Mouse (Mus musculus) embryonic fibroblast, embryonic 13.5 days (primary cell): ENCODE measurements around the gene Chchd5. TPM values are rescaled to one million over a fixed set of nuclear protein-coding genes. Genes with fewer than 3 reads are reported as not detected.

Experiments
- H3K27ac ChIP-seq: 2 replicates; pipeline ENCODE4 v1.5.1; 2012; ENCODE audit warnings: low read length, control low read depth, inconsistent platforms; ENCODE audit not compliant: insufficient read depth
- H3K4me1 ChIP-seq: 2 replicates; pipeline ENCODE4 v1.6.1; 2011; ENCODE audit warnings: low read length; ENCODE audit not compliant: control insufficient read depth, insufficient read depth
- H3K4me3 ChIP-seq: 2 replicates; pipeline ENCODE4 v1.5.1; 2011; ENCODE audit warnings: mild to moderate bottlenecking, control low read depth, low read length; ENCODE audit not compliant: insufficient read depth
- CTCF ChIP-seq: IDR thresholded peaks from 2 replicates; pipeline ENCODE4 v1.5.1; 2011; ENCODE audit warnings: mild to moderate bottlenecking, control low read depth, low read length, moderate library complexity, borderline replicate concordance; ENCODE audit not compliant: insufficient read depth
- POLR2A ChIP-seq: IDR thresholded peaks from 2 replicates; pipeline ENCODE4 v1.6.1; 2011; ENCODE audit warnings: low read depth, mild to moderate bottlenecking, control low read depth, low read length, moderate library complexity
- polyA plus RNA-seq: library from polyadenylated mRNA; stranded (reverse); fragments of >200 nt; gene quantifications from 2 replicates; pipeline ENCODE4 v1.2.4, GENCODE M21; 2011; ENCODE audit warnings: low read depth; ENCODE audit not compliant: missing spikeins, insufficient read length

Gene Chchd5
- polyA plus RNA-seq, 1 experiment, result 18.2 TPM

DNA sequence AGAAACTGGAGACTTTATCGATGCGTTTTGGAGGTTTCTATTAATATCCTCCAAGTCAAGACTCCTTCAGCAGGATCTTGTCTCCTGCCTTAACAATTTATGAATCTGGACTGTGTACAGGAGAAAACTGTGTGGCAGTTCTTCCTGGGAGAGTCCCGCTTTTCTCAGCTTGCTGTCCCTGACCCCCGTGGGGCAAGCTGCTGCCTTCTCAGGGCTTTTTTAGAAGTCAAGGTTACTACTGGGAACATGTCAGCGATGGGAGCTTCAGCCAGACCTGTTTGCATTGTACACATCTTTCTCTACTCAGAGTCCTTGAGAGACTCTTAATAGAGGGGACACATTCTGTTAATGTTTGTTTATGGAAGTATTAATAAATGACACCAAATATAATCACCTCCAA lies 20.9 kb downstream of the Chchd5 start:
- H3K27ac ChIP-seq, result no peak overlapping the region
- TF ChIP-seq CTCF (no peak), POLR2A (no peak)
- no peaks in the 10 kb centered on the region for H3K4me1 ChIP-seq
- no peak overlapping the region for H3K4me3 ChIP-seq

- no peak for TF ChIP-seq POLR2A
These were observed 21.6 kb downstream of the Chchd5 start for GRCm38 (mm10) chr2:129151111-129151510.

DNA sequence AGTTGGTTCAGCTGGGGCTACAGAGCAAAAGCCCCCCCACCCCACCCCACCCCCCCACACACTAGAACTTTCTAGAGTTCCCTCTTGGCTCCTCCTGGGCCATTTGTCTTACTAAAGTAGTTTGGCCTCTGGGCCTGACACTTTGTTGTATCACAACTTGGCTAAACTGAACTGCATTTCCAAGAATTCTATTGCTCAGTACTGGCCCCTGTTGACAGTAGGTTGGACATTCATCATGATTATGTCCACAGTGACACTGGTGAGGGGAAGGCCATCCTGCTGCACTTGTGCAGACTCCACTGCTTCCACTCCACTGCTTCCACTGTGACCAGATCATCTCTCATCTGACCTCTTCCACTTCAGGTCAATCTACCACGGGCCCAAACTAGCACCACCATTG lies 23.3 kb downstream of the Chchd5 start:
- Histone ChIP-seq H3K4me1 (no peaks in the 10 kb centered on the region), H3K4me3 (no peak overlapping the region), H3K27ac (no peak overlapping the region)
- TF ChIP-seq CTCF, result no peak
- no peak for TF ChIP-seq POLR2A

More at GRCm38 (mm10) chr2:129151111-129151510, 21.6 kb downstream of the Chchd5 start:
- Histone ChIP-seq H3K4me1 (no peaks in the 10 kb centered on the region), H3K27ac (no peak overlapping the region), H3K4me3 (no peak overlapping the region)

GRCm38 (mm10) chr2:129164815-129165214 lies 35.3 kb downstream of the Chchd5 start:
- TF ChIP-seq CTCF (no peak), POLR2A (no peak)
- Histone ChIP-seq H3K4me1 (peaks cover 7% of the 10 kb centered on the region; the same call in 1 of the 2 replicates), H3K27ac (no peak overlapping the region), H3K4me3 (no peak overlapping the region)

DNA sequence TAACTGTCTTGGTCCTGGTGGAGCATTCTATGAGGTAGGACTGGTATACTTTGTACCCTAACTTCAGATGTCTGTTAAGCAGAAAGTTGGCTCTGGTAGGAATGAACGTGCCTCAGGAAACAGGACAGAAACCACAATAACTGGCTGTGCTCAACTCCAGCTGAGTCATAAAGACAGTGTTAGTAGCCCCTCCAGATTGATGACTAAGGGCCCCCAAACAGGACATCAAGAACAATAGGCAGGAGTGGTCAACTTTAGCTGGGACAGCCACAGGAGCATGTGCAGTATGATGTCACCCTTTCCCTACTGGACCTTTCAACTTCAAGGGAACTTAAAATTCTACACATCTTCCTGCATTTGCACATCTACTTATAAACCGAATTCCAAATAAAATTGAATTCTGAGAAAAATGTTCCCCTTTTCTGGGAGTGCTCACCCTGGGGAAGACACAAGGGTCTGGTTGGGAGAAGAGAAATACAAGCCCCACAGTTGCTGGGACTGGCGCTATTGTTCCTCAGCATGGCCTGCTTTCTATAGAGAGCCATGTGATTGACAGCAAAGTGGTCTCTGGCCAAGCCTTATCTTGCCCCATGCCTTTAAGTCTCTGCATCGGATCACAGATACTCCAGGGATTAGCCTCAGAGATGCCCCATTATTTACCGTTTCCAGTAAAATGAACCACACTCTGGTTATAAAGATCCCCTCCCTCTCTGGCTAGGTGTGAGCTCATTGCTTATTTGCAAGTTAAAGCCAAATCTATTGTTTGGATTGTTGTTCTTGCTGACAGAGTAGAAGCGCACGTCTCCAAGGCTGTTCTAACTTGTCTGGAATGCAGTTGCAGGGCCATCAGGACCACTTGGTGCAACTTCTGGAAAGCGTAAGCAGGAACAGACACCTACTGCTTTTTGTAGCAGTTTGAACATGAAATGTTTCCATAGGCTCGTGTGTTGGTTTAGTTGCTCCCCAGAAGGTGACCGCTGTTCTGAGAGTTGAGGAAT lies 37.3 kb downstream of the Chchd5 start:
- peaks cover 7% of the 10 kb centered on the region; the same call in 1 of the 2 replicates for H3K4me1 ChIP-seq
- no peak overlapping the region for H3K27ac ChIP-seq
- TF ChIP-seq CTCF (no peak), POLR2A (no peak)

GRCm38 (mm10) chr2:129173386-129173785 lies 43.9 kb downstream of the Chchd5 start:
- H3K4me1 ChIP-seq, result no peaks in the 10 kb centered on the region
- no peak overlapping the region for H3K27ac ChIP-seq
- no peak for TF ChIP-seq CTCF
- no peak for TF ChIP-seq POLR2A
- no peak overlapping the region for H3K4me3 ChIP-seq

More for the DNA sequence above, 37.3 kb downstream of the Chchd5 start:
- no peak overlapping the region for H3K4me3 ChIP-seq

GRCm38 (mm10) chr2:129174474-129174873 lies 45.0 kb downstream of the Chchd5 start:
- H3K4me1 ChIP-seq, result no peaks in the 10 kb centered on the region
- TF ChIP-seq POLR2A (no peak), CTCF (peak; percentile 80; the same call in 1 of the 2 replicates)
- H3K4me3 ChIP-seq, result no peak overlapping the region
- no peak overlapping the region for H3K27ac ChIP-seq

GRCm38 (mm10) chr2:129175636-129176035 lies 46.1 kb downstream of the Chchd5 start:
- no peak for TF ChIP-seq POLR2A
- TF ChIP-seq CTCF, result no peak
- no peaks in the 10 kb centered on the region for H3K4me1 ChIP-seq
- H3K27ac ChIP-seq, result peak overlapping the region; percentile 66; the same call in 1 of the 2 replicates
- no peak overlapping the region for H3K4me3 ChIP-seq

DNA sequence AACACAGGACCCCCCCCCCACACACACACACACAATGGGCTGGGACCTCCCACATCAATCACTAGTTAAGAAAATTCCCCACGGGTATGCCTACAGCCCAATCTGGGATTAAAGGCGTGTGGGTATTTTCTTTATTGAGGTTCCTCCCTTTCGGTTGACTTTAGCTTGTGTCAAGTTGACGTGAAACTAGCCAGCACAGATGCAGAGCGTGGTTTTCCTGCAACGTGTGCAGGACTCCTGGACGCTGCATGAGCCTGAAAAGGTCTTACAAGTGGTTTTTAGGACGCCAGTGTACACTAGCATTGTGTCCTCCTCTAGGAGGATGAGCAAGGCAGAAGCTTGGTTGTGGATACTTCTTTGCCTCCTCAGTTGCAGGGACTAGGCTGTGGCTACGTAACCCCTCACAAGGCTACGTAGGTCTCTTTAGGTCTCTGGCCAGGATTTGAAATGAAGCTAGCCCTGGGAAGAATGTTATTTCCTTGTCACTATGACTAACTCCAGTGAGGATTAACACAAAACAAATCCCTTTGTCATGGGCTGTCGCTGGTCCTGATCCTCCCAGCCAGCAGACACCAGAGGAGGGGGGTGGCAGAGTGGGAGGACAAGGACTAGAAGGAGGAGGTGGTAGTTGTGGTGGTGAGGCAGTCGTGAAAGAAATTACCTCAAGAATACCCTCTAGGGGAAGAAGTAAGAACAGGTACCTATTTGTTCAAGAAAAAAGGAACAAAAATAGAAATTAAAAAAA lies 47.3 kb downstream of the Chchd5 start:
- H3K4me1 ChIP-seq, result no peaks in the 10 kb centered on the region
- H3K4me3 ChIP-seq, result no peak overlapping the region
- no peak overlapping the region for H3K27ac ChIP-seq
- TF ChIP-seq CTCF (no peak), POLR2A (no peak)
